Mouse (Mus musculus) large intestine, adult 2 months (tissue): ENCODE data around the gene Kcnj10. TPM values are rescaled to one million over a fixed set of nuclear protein-coding genes. Genes with fewer than 3 reads are reported as not detected.

ENCODE experiments used
- DNase-seq: peaks from one replicate; pipeline ENCODE4 v3.0.0-alpha.2; 2012; ENCODE audit warnings: low read depth, low spot score
- WGBS: fragments of 180-500 bp; shearing (Covaris S2); methylation state at CpG from one replicate; pipeline ENCODE4 v1.1.7; 2018; 5-methylcytosine and 5-hydroxymethylcytosine counted together
- polyA plus RNA-seq: library from polyadenylated mRNA; depleted of rRNA; stranded (reverse); fragments of >200 nt; gene quantifications from 2 replicates; pipeline ENCODE4 v1.2.3, GENCODE M21; 2012

Gene Kcnj10
- polyA plus RNA-seq, 1 experiment, result 0.86 TPM

DNA sequence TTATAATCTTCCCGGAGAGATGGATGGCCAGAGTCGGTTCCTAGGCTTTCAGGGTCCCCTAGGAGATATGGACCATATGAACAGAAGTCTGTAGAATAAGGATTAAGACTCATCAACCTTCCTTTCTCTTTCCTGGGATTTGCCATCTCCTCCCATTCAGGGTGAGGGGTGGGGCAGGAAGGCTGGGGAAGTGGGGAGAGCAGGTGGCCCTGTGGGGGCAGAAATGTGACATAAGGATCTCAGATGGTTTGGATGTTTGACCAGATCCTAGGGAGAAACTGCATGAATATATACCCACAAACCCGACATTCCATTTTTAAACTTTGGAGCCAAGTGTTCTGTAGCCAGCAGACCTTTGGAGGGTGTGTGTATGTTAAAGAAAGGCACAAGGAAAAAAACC is 13.0 kb upstream of the Kcnj10 start:
- no peak for DNase-seq
- WGBS, result 76% methylated on average over 3 of the region's 3 CpGs

DNA sequence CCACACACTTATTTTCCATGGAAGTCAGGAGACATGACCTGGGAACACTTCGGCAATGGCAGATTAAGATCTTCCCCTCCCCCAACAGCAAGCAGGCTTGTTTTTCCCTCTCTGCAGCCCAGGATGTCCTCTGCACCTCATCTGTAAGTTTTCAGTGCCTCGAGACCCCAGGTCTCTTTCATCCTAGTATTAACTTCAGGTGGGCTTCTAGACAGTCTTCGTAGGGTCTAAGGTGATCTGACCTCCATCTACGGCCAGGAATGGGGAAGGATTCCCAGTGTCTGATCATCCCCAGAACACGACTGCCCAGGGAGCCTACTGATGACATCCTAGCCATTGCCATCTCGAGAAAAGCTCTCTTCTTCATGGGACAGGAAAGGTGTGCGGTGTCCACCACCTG is 12.5 kb upstream of the Kcnj10 start:
- no peak for DNase-seq
- WGBS, result 67% methylated on average over 7 of the region's 7 CpGs

DNA sequence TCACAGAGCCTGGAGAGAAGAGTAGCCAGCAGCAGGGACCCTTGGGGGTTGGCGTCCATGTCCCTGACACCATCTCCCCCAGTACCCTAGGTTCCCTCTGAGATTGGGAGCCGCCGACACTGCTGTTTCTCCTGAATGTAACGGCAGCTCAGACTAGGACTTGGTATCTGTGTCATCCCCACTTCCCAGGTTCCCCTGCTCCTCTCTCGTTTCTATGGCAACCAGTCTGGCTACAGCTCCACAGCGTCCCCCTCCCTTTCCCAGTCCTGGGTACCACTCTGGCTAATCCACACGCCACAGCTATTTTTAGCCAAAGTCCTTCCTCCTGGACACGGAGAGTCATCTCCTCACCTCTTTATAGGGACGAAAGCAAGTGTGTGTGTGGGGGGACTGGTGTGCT is 11.9 kb upstream of the Kcnj10 start, which contains the start of gene Kcnj9:
Gene Kcnj9 (minus strand): TSS at position 188 of the 400 bp plus-strand sequence.
- DNase-seq, result no peak
- WGBS, result 33% methylated on average over 9 of the region's 9 CpGs

DNA sequence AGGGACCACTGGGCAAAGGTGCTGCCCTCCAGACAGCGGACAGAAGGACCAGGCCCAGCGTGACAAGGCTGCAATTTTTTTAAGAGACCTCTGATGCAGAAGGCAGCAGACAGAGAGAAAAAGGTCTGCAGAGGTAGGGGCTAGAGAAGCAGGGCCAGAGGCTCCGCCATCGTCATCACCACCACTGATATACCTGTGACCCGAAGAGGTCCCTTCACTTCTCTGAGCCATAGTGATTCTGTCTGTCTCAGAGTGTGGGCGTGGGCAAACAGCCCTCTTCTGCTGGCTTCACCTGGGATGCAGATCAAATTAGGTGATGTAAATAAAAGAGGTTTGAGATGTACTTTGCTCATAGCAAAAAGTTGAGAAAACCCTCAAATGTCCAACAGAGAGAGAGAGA is 11.4 kb upstream of the Kcnj10 start:
- DNase-seq, result no peak
- WGBS, result 68% methylated on average over 6 of the region's 6 CpGs

DNA sequence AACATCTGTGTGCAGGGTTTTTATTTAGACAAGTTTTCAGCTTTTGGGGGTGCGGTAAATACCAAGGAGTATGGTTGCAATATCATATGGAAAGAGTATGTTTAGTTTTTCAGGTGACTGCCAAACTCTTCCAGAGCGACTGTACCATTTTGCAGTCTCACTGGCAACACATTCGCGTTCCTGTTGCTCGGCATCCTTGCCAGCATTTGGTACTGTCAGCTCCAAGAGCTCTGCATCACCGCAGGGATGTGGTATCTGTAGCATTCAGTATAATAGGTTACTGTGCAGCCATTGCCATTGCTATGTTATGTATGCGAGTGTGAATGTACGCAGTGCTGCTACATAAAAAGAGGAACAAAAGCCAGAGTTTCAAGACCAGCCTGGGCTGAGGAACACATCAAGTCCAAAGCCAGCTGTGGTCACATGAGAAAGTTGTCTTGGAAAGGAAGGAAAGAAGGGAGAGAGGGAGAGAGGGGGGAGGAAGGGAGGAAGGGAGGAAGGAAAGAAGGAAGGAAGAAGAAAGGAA is 9.5 kb upstream of the Kcnj10 start:
- 71% methylated on average over 8 of the region's 8 CpGs for WGBS
- DNase-seq, result no peak

DNA sequence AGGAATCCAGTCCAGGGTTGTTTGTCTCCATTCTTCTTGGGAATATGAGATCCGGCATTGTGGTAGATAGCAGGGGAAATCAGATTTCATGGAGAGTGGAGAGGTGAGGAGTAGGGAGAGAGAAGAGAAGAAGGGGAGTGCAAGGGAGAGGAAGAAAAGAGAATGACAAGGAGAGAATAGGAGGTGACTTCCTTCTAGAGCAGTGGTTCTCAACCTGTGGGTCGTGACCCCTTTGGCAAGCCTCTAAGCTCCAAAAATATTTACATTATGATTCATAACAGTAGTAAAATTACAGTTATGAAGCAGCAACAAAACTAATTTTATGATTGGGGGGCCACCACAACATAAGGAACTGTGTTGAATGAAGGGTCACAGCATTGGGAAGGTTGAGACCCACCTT is 8.1 kb upstream of the Kcnj10 start:
- DNase-seq, result no peak
- WGBS, result 63% methylated on average over 2 of the region's 2 CpGs

DNA sequence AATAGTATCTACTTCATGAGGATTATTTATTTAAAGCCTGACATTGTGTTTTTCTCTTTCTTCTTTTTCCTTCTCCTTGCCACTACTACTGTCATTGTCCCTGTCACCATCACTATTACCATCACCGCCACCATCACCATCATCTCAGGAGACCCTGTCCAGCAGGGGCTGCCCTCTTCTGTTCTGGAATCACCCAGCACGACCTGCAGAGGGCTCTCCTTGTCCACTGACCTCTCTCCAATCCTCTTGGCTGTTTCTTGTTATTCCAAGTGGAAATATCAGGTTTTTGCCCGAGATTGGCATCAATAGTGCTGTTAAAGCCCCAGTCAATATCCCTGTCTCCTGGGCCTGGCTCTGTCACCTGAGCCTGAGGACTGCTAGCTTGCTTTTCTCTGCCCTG is 7.5 kb upstream of the Kcnj10 start:
- DNase-seq, result no peak
- 26% methylated on average over 3 of the region's 3 CpGs for WGBS

DNA sequence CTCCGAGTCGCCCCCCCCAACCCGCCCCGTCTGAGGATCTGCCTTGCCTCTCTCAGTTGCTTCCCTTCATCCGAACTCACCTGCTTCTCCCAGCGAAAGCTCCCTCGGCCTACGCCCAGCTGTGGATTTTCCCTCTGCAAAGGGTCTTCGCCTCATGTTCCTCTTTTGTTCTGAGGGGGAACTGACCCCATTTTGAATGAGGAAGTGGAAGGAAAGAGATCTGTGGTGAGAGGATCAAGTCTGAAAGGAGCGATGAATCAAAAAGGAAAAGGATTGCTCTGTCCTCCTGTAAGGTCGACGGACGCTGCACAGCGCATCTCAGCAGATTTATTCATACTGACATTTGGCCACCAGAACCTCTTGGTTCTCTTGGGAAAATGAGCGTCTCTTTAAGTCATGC is 5.2 kb upstream of the Kcnj10 start:
- no peak for DNase-seq
- WGBS, result 69% methylated on average over 15 of the region's 15 CpGs

DNA sequence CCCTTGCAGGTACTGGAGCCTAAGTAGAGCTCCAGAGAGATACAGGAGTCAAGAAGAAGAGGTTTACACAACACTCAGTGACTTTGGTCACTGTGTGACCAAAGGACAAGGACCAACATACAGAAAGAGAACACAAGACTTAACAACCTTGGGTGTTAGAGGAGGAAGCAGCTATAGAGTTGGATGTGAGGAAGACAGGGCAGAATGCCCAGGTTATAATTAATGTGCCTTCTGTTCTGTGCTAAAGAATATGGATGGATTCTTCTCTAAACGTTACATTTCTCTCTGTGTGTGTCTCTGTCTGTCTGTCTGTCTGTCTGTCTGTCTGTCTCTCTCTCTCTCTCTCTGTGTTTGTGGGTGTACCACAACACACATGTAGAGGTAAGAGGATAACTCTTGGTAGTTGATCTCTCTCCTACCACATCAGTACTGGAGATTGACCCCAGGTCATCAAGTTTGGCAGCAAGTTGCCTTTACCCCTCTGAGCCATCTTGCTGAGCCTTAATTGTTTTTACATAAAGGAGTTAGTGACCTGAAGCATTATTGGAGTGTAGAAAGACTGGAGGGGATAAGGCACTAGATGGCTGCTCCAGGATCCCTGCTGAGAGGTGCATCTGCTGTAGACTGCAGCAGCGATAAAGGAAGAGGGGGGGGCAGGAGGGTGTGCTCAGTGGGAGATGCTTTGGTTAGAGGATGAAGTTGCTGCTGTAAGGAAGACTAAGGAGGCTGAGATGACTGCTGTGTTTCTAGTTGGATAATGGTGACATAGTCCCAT is 3.4 kb upstream of the Kcnj10 start:
- DNase-seq, result no peak
- WGBS, result 46% methylated on average over 2 of the region's 2 CpGs

DNA sequence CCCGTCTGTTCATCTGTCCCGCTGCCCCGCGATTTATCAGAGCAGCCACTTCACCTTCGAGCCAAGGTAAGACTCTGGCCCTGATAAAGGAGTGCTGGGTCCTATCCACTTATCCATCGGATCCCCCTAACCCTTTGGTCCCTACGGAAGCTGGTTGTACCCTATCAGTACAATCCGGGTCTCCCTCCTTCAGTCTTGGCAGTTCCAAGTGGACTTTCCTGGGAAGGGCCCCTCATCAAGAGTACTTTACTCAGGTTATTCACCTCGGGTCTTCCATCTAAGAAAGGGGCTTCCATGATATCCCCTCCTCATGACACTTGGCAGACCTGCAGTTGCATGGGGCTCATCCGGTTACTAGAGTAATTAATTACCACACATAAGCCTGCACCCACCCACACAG is 376 bp downstream of the Kcnj10 start:
- DNase-seq, result no peak
- WGBS, result 14% methylated on average over 10 of the region's 10 CpGs

DNA sequence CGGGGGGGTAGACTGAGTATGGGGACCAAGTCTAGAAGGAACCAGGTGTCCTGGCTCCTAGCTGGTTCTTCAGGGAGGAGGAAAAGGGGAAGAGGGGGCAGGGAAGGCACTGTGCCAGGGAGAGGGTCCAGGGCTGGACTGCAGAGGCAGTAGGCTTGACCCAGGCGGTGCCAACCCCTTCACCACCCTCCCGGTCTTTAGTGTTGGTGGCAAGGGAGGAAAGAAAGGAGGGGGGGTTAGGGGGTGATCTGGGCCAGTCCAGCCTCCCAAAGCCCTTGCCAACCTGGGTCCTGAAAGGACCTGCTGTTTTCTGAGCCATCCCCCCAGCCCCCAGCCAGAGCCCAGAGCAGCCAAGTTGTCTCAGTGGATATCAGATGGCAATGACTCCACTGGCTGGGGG is 1.7 kb downstream of the Kcnj10 start:
- WGBS, result 87% methylated on average over 3 of the region's 3 CpGs
- no peak for DNase-seq

DNA sequence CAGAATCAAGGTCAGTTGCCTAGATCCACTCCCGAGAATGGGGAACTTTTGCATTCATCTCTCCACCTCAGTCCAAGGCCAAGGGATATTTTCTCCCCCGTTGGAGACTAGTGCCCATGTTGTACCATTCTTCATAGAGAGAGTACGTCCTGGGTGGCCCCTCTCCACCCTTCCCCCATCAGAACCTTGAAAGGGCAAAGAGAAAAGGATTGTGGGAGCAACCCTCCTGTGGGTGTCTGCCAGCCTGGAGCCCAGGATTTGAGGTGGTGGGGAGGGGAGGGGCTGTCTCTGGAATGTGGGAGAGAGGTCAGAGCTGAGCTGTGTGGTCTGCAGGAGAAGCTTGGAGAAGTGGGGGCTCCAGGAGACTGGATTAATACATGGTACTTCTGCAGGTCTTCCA is 2.9 kb downstream of the Kcnj10 start:
- no peak for DNase-seq
- 49% methylated on average over 3 of the region's 3 CpGs for WGBS

DNA sequence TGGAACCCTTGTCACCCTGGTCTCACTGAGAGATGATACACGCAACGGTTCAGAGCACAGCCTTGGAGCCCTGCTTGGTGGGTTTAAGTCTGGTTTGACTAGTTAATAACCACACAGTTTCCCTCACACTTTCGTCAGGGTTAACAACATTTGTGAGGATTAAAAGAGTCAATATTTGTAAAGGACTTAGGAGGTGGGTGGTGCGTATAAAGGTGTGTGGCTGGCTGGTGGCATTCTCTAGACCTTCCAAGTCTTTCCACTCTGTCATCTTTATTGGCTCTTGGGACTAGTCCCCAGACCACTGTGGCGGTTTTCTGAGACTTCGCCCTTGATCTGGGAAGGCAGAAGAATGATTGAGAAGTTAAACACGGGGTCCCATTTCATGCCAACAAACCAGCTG is 3.8 kb downstream of the Kcnj10 start:
- 29% methylated on average over 7 of the region's 7 CpGs for WGBS
- DNase-seq, result no peak

DNA sequence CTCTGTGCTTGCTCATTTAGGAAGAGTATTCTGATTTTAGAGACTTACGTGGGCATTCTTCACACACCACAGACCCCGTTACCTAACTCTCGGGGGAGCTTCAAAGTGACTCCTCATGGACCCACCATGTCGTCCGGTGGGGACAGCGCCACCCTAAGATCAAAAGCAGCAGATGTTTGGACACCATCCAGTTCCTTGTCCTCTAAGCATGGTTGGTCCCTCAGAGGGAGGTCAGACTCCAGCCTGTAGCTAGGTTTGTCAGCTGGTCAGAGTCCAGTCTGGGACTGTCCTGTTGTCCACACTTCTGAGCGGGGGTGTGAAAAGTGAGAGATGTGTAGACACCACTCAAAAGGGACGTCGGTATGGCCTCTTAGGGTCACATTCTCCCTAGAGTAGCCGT is 5.7 kb downstream of the Kcnj10 start:
- WGBS, result 80% methylated on average over 10 of the region's 10 CpGs
- DNase-seq, result no peak

DNA sequence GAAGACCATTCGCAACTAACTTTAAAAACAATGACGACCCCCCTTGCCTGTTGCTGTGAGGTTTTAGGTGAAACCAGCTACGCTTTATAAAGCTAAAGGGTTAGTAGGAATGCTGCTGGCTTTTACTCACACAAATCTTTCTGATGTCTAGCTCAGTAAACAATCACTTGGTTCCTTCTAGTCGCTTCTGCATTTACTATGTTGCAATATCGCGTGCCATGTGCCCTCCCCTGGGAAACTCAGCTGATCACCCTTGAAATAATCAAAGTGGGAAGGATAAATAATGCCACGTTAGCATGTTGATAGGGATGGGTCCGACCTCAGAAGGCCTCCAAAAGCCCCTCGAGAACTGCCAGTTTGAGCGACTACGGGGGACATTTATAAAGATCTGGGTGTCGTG is 6.4 kb downstream of the Kcnj10 start:
- no peak for DNase-seq
- 81% methylated on average over 12 of the region's 12 CpGs for WGBS

DNA sequence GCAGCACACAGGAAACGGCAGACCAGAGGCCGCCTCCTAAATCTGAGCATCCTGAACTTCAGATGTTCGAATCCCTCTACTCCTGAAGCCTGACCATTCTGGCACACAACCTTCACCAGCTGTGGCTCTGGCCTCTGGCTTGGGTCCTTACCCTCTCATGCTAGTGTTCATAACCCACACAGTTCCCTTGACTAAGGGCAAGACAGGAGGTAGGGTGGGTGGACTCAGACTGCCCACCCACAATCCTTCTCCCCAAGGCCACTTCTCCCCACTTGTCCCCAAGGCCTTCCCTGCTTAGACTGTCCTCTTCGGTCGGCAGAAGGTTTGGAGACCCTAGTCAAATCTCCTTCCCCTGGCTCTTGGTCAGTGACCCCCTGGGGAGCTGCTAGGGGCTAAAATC is 8.5 kb downstream of the Kcnj10 start:
- no peak for DNase-seq
- 74% methylated on average over 5 of the region's 5 CpGs for WGBS

DNA sequence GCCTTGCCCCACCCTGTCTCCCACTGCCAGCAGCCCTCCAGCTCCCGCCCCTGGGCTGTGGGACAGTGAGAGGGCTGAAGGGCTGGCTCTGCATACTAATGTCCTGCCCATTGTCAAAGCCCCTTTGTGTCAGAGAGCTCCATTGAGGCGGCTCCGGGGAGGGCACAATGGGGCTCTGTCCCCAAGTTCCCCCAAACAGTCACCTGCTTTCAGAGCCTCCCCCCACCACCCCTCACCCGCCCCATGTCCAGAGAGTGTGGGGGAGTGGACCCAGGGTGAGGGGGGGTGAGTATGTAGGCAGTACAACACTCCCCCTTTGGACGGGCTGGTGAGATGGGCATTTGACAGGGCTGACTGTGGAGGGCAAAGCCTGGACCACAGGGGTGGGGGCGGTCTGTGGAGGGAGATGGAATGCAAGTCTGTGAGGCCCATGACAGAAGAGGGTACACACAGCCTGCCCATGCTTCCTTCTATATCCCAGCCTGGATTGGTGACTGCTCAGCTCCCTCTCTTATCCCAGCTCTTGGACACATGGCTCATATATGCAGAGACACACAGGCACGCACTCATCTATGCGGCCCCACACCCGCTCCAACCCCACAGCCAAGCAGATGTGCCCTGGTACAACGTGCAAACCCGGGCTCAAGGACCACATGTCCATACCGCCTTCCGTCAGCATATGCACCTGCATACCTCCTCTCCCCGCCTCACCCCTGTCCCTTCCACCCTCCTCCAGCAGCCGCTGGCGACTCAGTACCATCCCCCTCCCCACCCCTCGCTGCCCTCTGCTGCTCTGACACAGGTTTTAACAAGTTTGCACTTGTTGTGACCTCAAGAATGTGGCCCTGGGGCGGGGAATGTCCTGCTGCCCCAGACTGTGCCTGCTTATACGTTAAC is 9.2 kb downstream of the Kcnj10 start:
- no peak for DNase-seq
- 24% methylated on average over 19 of the region's 19 CpGs for WGBS

DNA sequence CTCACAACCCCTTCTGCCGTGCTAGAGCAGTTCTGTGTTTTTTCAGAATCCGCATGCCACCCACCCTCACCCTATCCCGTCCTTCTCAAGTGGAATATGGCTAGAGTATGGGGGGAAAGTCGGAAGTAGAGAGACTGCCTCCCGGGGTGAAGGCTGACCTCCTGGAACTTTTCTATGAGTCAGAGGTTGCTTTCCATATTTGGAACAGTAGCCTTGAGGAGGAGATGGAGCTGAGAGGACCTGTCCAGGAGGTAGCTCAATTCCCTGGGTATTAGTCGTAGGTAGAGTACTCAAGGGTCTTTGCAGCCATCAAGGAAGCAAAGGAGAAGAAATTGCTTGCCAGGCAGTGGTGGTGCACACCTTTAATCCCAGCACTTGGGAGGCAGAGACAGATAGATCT is 11.0 kb downstream of the Kcnj10 start:
- no peak for DNase-seq
- 61% methylated on average over 6 of the region's 6 CpGs for WGBS

DNA sequence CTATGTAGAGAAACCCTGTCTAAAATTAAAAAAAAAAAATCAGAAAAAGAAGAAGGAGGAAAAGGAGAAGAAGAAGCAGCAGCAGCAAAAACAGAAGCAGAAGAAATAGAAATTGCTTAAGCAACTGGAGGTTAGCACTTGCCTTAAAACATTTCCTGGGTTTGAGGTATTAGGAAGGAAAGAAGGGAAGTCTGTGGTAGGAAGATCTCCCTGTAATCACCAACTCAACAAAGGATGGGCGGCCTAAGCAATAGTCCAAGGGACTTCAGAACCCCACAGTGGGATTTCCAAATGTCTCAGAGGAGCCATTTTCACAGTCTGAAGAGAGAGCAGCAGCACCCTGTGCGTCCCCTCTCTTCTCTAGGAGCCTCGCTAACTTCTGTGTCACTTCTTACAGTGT is 11.4 kb downstream of the Kcnj10 start:
- no peak for DNase-seq
- WGBS, result 85% methylated on average over 3 of the region's 3 CpGs

DNA sequence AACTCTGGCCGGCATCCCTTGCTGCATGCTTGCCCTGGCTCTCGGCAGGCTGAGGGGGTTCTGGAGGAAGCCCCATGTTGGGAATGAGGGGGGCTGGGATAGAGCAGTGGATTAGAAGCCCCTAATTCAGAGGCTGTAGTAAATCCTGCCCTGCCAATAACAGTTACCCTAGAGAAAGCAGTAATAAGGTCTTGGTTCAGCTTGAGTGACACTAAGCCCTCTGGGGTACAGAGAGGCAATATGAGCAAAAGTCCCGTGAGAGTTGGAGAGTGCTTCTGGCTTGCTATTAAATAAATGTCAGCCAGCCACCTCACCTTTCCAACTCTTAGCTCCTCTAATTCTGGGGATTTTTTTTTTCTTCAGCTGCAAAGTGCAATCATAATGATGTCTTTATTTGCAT is 14.3 kb downstream of the Kcnj10 start:
- WGBS, result 53% methylated on average over 3 of the region's 3 CpGs
- no peak for DNase-seq

DNA sequence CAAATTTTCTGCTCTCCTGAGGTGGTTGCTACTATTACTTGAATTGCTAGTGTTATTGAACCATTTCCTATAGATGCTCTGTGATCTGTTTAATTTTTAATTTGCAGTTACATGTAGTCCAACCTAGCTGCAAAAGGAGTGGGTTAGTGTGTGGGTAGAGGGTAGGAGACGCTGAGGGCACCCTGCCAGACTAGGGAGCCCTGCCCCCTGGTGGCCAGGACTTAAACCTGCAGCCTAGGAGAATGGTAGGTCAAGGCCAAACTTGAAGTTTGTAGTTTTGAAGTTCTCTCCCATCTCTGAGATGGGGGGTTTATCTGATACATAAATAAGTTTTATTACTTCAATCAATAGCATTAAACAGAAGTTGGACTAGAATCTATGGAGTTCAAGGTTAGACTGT is 16.5 kb downstream of the Kcnj10 start:
- no peak for DNase-seq
- WGBS, result 0% methylated on average over 1 of the region's 1 CpGs
